Comparison of ENCODE assay signal across 7 mouse cellular contexts in the genomic region with DNA sequence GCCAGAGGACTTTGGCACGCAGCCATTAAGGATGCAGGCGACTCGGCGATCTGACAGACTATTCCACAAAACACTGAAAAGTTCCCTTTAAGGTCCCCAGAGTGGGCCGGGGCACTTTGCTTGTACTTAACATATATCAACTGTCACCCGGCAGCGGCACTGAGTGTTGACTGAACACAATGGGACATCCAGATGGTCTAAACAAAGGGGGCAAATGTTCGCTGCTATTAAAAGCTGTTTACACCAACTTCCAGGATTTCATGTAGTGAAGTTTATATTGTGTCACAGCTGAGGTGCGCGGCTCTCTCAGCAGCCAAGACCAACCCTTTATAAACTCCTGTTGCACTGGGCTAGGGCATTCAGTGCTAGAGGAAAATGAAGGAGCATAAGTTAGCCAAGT.
DNase-seq lines count a peak whose midpoint lies in the region; ATAC-seq lines count a peak whose summit lies in the region.

No protein-coding gene starts in this region.

- H3K27me3 ChIP-seq in embryonic facial prominence, embryonic 12.5 days, result no peaks in the 10 kb centered on the region
- H3K27me3 ChIP-seq in midbrain, embryonic 13.5 days, result peaks cover 5% of the 10 kb centered on the region

- 0 out of 2 replicates have a peak overlapping the region, but pooled peaks have one; percentile 14 for H3K27ac ChIP-seq in embryonic facial prominence, embryonic 12.5 days
- peak overlapping the region; percentile 66; the same call in 1 of the 2 replicates for H3K27ac ChIP-seq in midbrain, embryonic 13.5 days

- WGBS in embryonic facial prominence, embryonic 12.5 days, result 45% methylated on average over 10 of the region's 10 CpGs
- 17% methylated on average over 10 of the region's 10 CpGs for WGBS in midbrain, embryonic 13.5 days

- no peak overlapping the region for H3K4me3 ChIP-seq in embryonic facial prominence, embryonic 12.5 days
- H3K4me3 ChIP-seq in midbrain, embryonic 13.5 days (replicated peaks), result peak overlapping the region; percentile 37

- H3K9ac ChIP-seq in embryonic facial prominence, embryonic 12.5 days, result no peak overlapping the region
- no peak overlapping the region for H3K9ac ChIP-seq in midbrain, embryonic 13.5 days (replicated peaks)

- DNase-seq in forelimb bud, embryonic 11.5 days (ENCODE audit: low read depth, low spot score), result peak; percentile 30
- DNase-seq in kidney, postnatal 10 days, result peak; percentile 67
- no peak for DNase-seq in cerebellum, adult 8-10 months
- no peak for DNase-seq in c-Kit-positive CD71-positive TER-119-positive erythroid progenitor cells, embryonic 14.5 days (ENCODE audit: low spot score)
- no peak for DNase-seq in urinary bladder, postnatal 25 days (ENCODE audit: low spot score)

- no peak for ATAC-seq in embryonic facial prominence, embryonic 12.5 days (ENCODE audit: insufficient number of reproducible peaks, insufficient read depth, low FRiP score, low TSS enrichment)
- ATAC-seq in midbrain, embryonic 13.5 days, result peak; percentile 53; the same call in 1 of the 2 replicates

- H3K9me3 ChIP-seq in embryonic facial prominence, embryonic 12.5 days, result no peaks in the 10 kb centered on the region
- H3K9me3 ChIP-seq in midbrain, embryonic 13.5 days, result no peaks in the 10 kb centered on the region

- no peaks in the 10 kb centered on the region for H3K36me3 ChIP-seq in embryonic facial prominence, embryonic 12.5 days
- H3K36me3 ChIP-seq in midbrain, embryonic 13.5 days, result no peaks in the 10 kb centered on the region

- peaks cover 16% of the 10 kb centered on the region for H3K4me1 ChIP-seq in embryonic facial prominence, embryonic 12.5 days
- peaks cover 31% of the 10 kb centered on the region for H3K4me1 ChIP-seq in midbrain, embryonic 13.5 days (replicated peaks)

- peak overlapping the region; percentile 35; the same call in 1 of the 2 replicates for H3K4me2 ChIP-seq in embryonic facial prominence, embryonic 12.5 days (replicated peaks)
- H3K4me2 ChIP-seq in midbrain, embryonic 13.5 days (replicated peaks), result peak overlapping the region; percentile 60

Comparison
In these comparisons a context has a peak if more than half of its experiments do, and no peak if none do; other contexts are left out.
1. DNase-seq: peak in forelimb bud, embryonic 11.5 days (single experiment) and kidney, postnatal 10 days (single experiment); none in cerebellum, adult 8-10 months (single experiment), c-Kit-positive CD71-positive TER-119-positive erythroid progenitor cells, embryonic 14.5 days (single experiment) and urinary bladder, postnatal 25 days (single experiment).